ENCODE assay signal across 8 mouse cellular contexts in the genomic region with DNA sequence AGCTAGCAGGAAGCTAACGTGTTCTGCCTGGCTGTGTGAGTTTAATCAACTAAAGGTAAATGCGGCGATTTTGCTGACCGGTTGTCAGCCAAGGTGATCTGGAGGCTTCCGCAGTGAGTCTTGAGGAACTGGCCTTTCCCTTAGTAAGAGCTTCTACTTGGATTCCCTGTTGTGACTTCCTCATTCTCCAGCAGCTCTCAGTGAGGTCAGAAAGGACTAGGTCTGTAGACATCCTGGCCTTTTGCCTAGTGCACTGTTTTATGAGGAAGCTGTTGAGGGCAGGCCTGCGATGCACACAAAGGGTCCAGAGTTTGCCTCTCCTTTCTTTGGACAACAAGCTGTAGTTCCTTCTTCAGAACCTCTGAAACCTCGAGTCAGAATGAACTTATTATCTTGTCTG. TPM values are rescaled to one million over a fixed set of nuclear protein-coding genes. Genes with fewer than 3 reads are reported as not detected.
A peak's percentile ranks its signal among the peaks of the same experiment; 100 is the strongest.
DNase-seq lines count a peak whose midpoint lies in the region; ATAC-seq and TF ChIP-seq lines count a peak whose summit lies in the region.

No protein-coding gene starts in this region.

- H3K36me3 ChIP-seq in forebrain, embryonic 14.5 days (ENCODE audit: control insufficient read depth, insufficient read depth, low read length): peaks cover 5% of the 10 kb centered on the region
- H3K36me3 ChIP-seq in forebrain, embryonic 16.5 days (ENCODE audit: control insufficient read depth, insufficient read depth): peaks cover 1% of the 10 kb centered on the region
- H3K36me3 ChIP-seq in midbrain, embryonic 15.5 days (replicated peaks): no peaks in the 10 kb centered on the region
- H3K36me3 ChIP-seq in midbrain, embryonic 10.5 days: peaks cover 3% of the 10 kb centered on the region
- H3K36me3 ChIP-seq in intestine, embryonic 16.5 days (ENCODE audit: control insufficient read depth, insufficient read depth, low read length): no peaks in the 10 kb centered on the region; the same call in 1 of the 2 replicates
- H3K36me3 ChIP-seq in small intestine, adult 2 months (ENCODE audit: control insufficient read depth, insufficient read depth, low read length): peaks cover under 1% of the 10 kb centered on the region; the same call in 1 of the 2 replicates

- peaks cover 21% of the 10 kb centered on the region for H3K4me1 ChIP-seq in forebrain, embryonic 14.5 days (ENCODE audit: control insufficient read depth, insufficient read depth, low read length)
- peaks cover 30% of the 10 kb centered on the region for H3K4me1 ChIP-seq in forebrain, embryonic 16.5 days (replicated peaks; ENCODE audit: control insufficient read depth, insufficient read depth, low read length)
- H3K4me1 ChIP-seq in midbrain, embryonic 15.5 days: peaks cover 40% of the 10 kb centered on the region
- peaks cover 33% of the 10 kb centered on the region for H3K4me1 ChIP-seq in midbrain, embryonic 10.5 days
- peaks cover 12% of the 10 kb centered on the region for H3K4me1 ChIP-seq in intestine, embryonic 16.5 days (ENCODE audit: control insufficient read depth, insufficient read depth, low read length)
- peaks cover 17% of the 10 kb centered on the region; the same call in 1 of the 2 replicates for H3K4me1 ChIP-seq in small intestine, adult 2 months (ENCODE audit: control insufficient read depth, insufficient read depth, insufficient read length, low read length)

- 86% methylated on average over 7 of the region's 7 CpGs for whole genome bisulfite sequencing in forebrain, embryonic 14.5 days
- 81% methylated on average over 7 of the region's 7 CpGs for WGBS in forebrain, embryonic 16.5 days
- 76% methylated on average over 7 of the region's 7 CpGs for WGBS in midbrain, embryonic 15.5 days
- WGBS in midbrain, embryonic 10.5 days: 89% methylated on average over 7 of the region's 7 CpGs
- WGBS in intestine, embryonic 16.5 days: 65% methylated on average over 7 of the region's 7 CpGs
- WGBS in small intestine, adult 2 months: 16% methylated on average over 7 of the region's 7 CpGs

- H3K27ac ChIP-seq in forebrain, embryonic 14.5 days (ENCODE audit: low read depth, low read length): no peak overlapping the region
- no peak overlapping the region for H3K27ac ChIP-seq in forebrain, embryonic 16.5 days (ENCODE audit: low read length)
- 0 out of 2 replicates have a peak overlapping the region, but pooled peaks have one; percentile 7 for H3K27ac ChIP-seq in midbrain, embryonic 15.5 days
- no peak overlapping the region for H3K27ac ChIP-seq in midbrain, embryonic 10.5 days (replicated peaks)
- peak overlapping the region; percentile 74 for H3K27ac ChIP-seq in intestine, embryonic 16.5 days (ENCODE audit: low read length)
- peak overlapping the region; percentile 79 for H3K27ac ChIP-seq in small intestine, adult 2 months (ENCODE audit: insufficient read depth, low read depth, low read length)

- no peak for TF ChIP-seq CTCF in small intestine, adult 2 months (IDR thresholded peaks at IDR 0.05; ENCODE audit: extremely low read depth, insufficient read length, insufficient replicate concordance, low read depth, low read length)

- DNase-seq in forebrain, embryonic 14.5 days (ENCODE audit: low spot score): peak; percentile 14
- no peak for DNase-seq in midbrain, embryonic 10.5 days (ENCODE audit: low spot score)
- DNase-seq in spleen, postnatal 4 days (ENCODE audit: low spot score in 2 of 2): no peak
- DNase-seq in cerebellum, adult 9-11 months: no peak

- no peak overlapping the region for H3K4me2 ChIP-seq in forebrain, embryonic 14.5 days (ENCODE audit: low read length)
- H3K4me2 ChIP-seq in forebrain, embryonic 16.5 days (ENCODE audit: low read length): no peak overlapping the region
- H3K4me2 ChIP-seq in midbrain, embryonic 15.5 days: peak overlapping the region; percentile 62
- no peak overlapping the region for H3K4me2 ChIP-seq in intestine, embryonic 16.5 days (ENCODE audit: low read depth, low read length)

- no peaks in the 10 kb centered on the region for H3K27me3 ChIP-seq in forebrain, embryonic 14.5 days (replicated peaks; ENCODE audit: control insufficient read depth, insufficient read depth, low read length)
- H3K27me3 ChIP-seq in forebrain, embryonic 16.5 days (replicated peaks; ENCODE audit: control insufficient read depth, insufficient read depth, low read length): no peaks in the 10 kb centered on the region
- no peaks in the 10 kb centered on the region for H3K27me3 ChIP-seq in midbrain, embryonic 15.5 days (replicated peaks)
- peaks cover 4% of the 10 kb centered on the region; the same call in 1 of the 2 replicates for H3K27me3 ChIP-seq in midbrain, embryonic 10.5 days (ENCODE audit: low read depth, poor library complexity, severe bottlenecking)
- H3K27me3 ChIP-seq in intestine, embryonic 16.5 days (replicated peaks; ENCODE audit: control insufficient read depth, insufficient read depth, low read length): no peaks in the 10 kb centered on the region
- H3K27me3 ChIP-seq in small intestine, adult 2 months (ENCODE audit: control insufficient read depth, insufficient read depth, low read length): no peaks in the 10 kb centered on the region

- no peak overlapping the region for H3K9ac ChIP-seq in forebrain, embryonic 14.5 days (ENCODE audit: low read length)
- H3K9ac ChIP-seq in forebrain, embryonic 16.5 days (replicated peaks; ENCODE audit: low read depth, low read length): no peak overlapping the region
- H3K9ac ChIP-seq in midbrain, embryonic 15.5 days: no peak overlapping the region
- H3K9ac ChIP-seq in intestine, embryonic 16.5 days (ENCODE audit: low read depth, low read length): no peak overlapping the region

- H3K9me3 ChIP-seq in forebrain, embryonic 14.5 days (replicated peaks; ENCODE audit: control insufficient read depth, low read length): no peaks in the 10 kb centered on the region
- no peaks in the 10 kb centered on the region for H3K9me3 ChIP-seq in forebrain, embryonic 16.5 days (ENCODE audit: control insufficient read depth, low read length)
- no peaks in the 10 kb centered on the region for H3K9me3 ChIP-seq in midbrain, embryonic 15.5 days
- H3K9me3 ChIP-seq in midbrain, embryonic 10.5 days (replicated peaks): no peaks in the 10 kb centered on the region
- H3K9me3 ChIP-seq in intestine, embryonic 16.5 days (ENCODE audit: control insufficient read depth, low read length): no peaks in the 10 kb centered on the region

- TF ChIP-seq POLR2A in small intestine, adult 2 months (IDR thresholded peaks at IDR 0.05; ENCODE audit: low read depth, low read length): no peak

- no peak for ATAC-seq in forebrain, embryonic 14.5 days
- no peak for ATAC-seq in forebrain, embryonic 16.5 days
- ATAC-seq in midbrain, embryonic 15.5 days (replicated peaks): no peak
- ATAC-seq in intestine, embryonic 16.5 days: no peak

- no peak overlapping the region for H3K4me3 ChIP-seq in forebrain, embryonic 14.5 days (ENCODE audit: low read depth, low read length)
- no peak overlapping the region for H3K4me3 ChIP-seq in forebrain, embryonic 16.5 days (replicated peaks; ENCODE audit: low read length)
- no peak overlapping the region for H3K4me3 ChIP-seq in midbrain, embryonic 15.5 days
- no peak overlapping the region for H3K4me3 ChIP-seq in midbrain, embryonic 10.5 days
- no peak overlapping the region for H3K4me3 ChIP-seq in intestine, embryonic 16.5 days (ENCODE audit: low read length)
- H3K4me3 ChIP-seq in small intestine, adult 2 months (ENCODE audit: low read depth, low read length): no peak overlapping the region

RNA-seq across cellular contexts. Expression of a gene that starts 3.2 kb away (rescaled TPM):
- 4.2 and 6.8 TPM in 2 replicates for polyA plus RNA-seq in forebrain, embryonic 14.5 days (2014; fragmentation: Nextera tagmentation; extraction: Ambion mirVana)
- 5.3 and 5.6 TPM in 2 replicates for polyA plus RNA-seq in forebrain, embryonic 16.5 days (2015; fragmentation: Nextera tagmentation; extraction: Ambion mirVana)
- 7.2 and 7.5 TPM in 2 replicates for polyA plus RNA-seq in midbrain, embryonic 15.5 days (2015; fragmentation: Nextera tagmentation; extraction: Ambion mirVana)
- polyA plus RNA-seq in midbrain, embryonic 10.5 days (2016; fragmentation: Nextera tagmentation; extraction: Ambion mirVana): 21.8 and 22.9 TPM in 2 replicates
- polyA plus RNA-seq in intestine, embryonic 16.5 days (2015; fragmentation: Nextera tagmentation; extraction: Ambion mirVana): 23.7 and 27.2 TPM in 2 replicates
- 23.8 and 93.8 TPM in 2 replicates for polyA plus RNA-seq in small intestine, adult 2 months (2012; rRNA removed)

RNA-seq across cellular contexts. Expression of a gene that starts 16.5 kb away (rescaled TPM):
- 60.5 and 61.0 TPM in 2 replicates for polyA plus RNA-seq in forebrain, embryonic 14.5 days (2014; fragmentation: Nextera tagmentation; extraction: Ambion mirVana)
- polyA plus RNA-seq in forebrain, embryonic 16.5 days (2015; fragmentation: Nextera tagmentation; extraction: Ambion mirVana): 51.9 and 59.4 TPM in 2 replicates
- polyA plus RNA-seq in midbrain, embryonic 15.5 days (2015; fragmentation: Nextera tagmentation; extraction: Ambion mirVana): 43.9 and 45.2 TPM in 2 replicates
- polyA plus RNA-seq in midbrain, embryonic 10.5 days (2016; fragmentation: Nextera tagmentation; extraction: Ambion mirVana): 86.2 and 90.6 TPM in 2 replicates
- 62.6 and 69.2 TPM in 2 replicates for polyA plus RNA-seq in intestine, embryonic 16.5 days (2015; fragmentation: Nextera tagmentation; extraction: Ambion mirVana)
- 1.2 and 2.7 TPM in 2 replicates for polyA plus RNA-seq in small intestine, adult 2 months (2012; rRNA removed)

RNA-seq across cellular contexts. Expression of a gene that starts 45.3 kb away (rescaled TPM):
- 34.7 and 36.7 TPM in 2 replicates for polyA plus RNA-seq in forebrain, embryonic 14.5 days (2014; fragmentation: Nextera tagmentation; extraction: Ambion mirVana)
- 51.2 TPM in 2 replicates for polyA plus RNA-seq in forebrain, embryonic 16.5 days (2015; fragmentation: Nextera tagmentation; extraction: Ambion mirVana)
- 40.3 and 45.8 TPM in 2 replicates for polyA plus RNA-seq in midbrain, embryonic 15.5 days (2015; fragmentation: Nextera tagmentation; extraction: Ambion mirVana)
- polyA plus RNA-seq in midbrain, embryonic 10.5 days (2016; fragmentation: Nextera tagmentation; extraction: Ambion mirVana): 44.6 and 52.5 TPM in 2 replicates
- polyA plus RNA-seq in intestine, embryonic 16.5 days (2015; fragmentation: Nextera tagmentation; extraction: Ambion mirVana): 84.7 and 122 TPM in 2 replicates
- 155 and 443 TPM in 2 replicates for polyA plus RNA-seq in small intestine, adult 2 months (2012; rRNA removed)

Comparison
In these comparisons a context has a peak if more than half of its experiments do, and no peak if none do; other contexts are left out.
1. H3K27ac ChIP-seq: peak in midbrain, embryonic 15.5 days (single experiment), intestine, embryonic 16.5 days (single experiment) and small intestine, adult 2 months (single experiment); none in forebrain, embryonic 14.5 days (single experiment), forebrain, embryonic 16.5 days (single experiment) and midbrain, embryonic 10.5 days (single experiment).
2. RNA of a gene that starts 16.5 kb away (polyA plus RNA-seq): 86.2 to 90.6 TPM in midbrain, embryonic 10.5 days, 62.6 to 69.2 TPM in intestine, embryonic 16.5 days, 60.5 to 61.0 TPM in forebrain, embryonic 14.5 days, 51.9 to 59.4 TPM in forebrain, embryonic 16.5 days and 43.9 to 45.2 TPM in midbrain, embryonic 15.5 days; 1.2 to 2.7 TPM in small intestine, adult 2 months; every median in the first group is over 10 times any median in the second.